Mouse (Mus musculus) ovary, postnatal 14 days (tissue): ENCODE measurements around the gene Gm3327.
"Not testable (repeated sequence)": the region's sequence is repeated elsewhere in the genome, so short reads cannot be mapped to it uniquely, and the experiment has no call there.

Experiments used
- DNase-seq: peaks from one replicate; pipeline ENCODE4 v3.0.0; 2022; ENCODE audit warnings: low spot score

The Gm3327 gene

DNA sequence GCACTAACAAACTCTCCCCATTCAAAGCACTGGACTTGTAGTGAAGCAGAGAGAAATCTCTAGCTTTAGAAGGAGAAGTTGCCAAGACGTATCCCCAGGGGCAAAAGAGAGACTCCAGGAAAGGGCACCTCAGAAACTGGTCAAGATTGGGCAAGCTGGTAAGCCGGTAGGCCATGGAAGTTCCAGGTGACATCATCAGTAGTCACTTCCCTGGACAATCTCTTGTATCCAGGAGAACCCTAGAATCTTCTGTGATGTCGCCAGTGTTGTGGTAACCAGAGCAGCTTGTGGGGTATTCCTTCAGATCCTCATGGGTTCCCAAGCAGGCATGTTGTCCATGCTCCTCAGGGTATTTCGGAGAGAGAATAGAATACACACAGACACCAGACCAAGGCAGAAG, at the start of gene Gm3327:
Gene Gm3327, plus strand, starts transcription at position 301 of the 400 bp plus-strand sequence.
- DNase-seq, result not testable (repeated sequence)

DNA sequence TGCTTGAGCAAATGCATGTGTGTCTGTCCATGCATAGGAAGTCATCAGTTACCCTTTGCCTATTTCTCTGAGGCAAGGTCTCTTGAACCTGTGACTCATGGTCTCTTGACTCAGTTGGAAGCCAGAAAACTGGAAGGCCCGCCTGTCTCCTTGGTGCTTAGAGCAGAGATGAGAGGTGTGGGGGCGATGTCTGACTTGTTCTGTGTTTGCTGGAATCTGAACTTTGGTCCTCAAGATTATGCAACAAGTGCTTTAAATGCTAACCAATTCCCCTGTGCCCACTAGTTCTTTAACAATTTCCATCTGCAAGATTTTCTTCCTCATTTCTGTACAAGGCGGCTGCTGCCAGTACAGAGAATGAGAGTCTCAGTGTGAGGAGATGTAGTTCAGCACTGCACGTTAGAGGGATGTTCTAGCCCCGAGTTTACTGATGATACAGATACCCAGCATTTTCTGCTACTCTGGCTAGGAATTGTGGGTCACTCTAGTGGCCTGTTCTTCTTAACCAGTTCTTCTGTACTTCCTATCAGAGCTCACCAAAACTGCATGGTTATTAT, 45.8 kb upstream of the Gm3327 start:
- not testable (repeated sequence) for DNase-seq

DNA sequence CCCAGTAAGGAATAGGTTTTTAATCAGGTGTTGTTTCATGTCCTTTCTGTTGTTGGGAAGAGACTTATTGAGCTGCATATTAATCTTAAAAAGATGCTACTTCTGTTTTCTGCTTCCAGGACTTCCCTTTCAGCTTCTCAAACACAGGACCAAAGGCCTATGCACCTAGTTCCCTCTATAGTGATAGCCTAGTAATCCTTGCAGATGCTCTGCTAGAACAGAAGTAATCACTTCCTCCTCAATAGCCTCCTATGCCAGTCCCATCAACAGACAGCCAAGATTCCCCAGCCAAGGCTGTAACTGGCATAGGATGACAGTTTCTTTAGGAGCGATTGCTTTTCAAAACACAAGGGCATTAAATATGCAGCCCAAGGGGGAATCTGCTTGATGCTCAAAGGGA, 37.1 kb upstream of the Gm3327 start:
- not testable (repeated sequence) for DNase-seq

DNA sequence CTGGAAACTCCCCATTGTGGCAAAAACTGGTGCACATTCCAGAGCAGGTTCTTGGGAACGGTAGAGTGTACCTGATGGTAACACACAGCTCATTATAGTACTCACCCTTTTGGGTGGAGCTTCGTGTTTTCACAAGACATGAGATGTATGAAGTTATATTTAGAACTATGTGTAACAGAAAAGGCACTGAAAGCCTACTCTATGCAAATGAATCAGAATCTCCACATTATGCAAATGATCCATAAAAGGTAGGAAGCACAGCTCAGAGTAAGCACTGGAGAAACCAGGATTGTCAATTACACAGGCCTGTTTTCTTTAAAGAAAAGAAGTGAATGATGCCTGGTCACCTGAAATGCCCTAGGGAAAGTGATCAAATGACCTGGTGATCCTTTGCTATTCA, 36.1 kb upstream of the Gm3327 start:
- not testable (repeated sequence) for DNase-seq

DNA sequence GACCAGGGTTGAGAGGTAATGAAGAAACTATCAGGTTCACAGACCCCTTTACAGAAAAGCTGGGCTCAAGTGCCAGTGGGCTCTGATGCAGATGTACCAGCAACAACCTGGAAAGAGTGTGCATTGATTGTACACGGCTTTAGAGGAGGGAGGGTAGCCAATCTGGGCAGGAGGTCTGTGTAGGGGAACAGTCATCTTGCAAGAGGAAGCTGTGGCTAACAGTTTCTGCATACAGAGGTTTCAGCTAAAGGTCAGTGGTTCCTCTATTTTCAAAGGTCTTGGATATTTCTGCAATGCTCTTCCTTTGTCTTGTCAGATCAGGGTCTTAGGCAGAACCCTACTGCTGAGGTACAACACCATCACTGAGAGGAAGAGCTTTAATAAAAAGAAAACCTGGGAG, 32.1 kb upstream of the Gm3327 start:
- DNase-seq, result not testable (repeated sequence)

DNA sequence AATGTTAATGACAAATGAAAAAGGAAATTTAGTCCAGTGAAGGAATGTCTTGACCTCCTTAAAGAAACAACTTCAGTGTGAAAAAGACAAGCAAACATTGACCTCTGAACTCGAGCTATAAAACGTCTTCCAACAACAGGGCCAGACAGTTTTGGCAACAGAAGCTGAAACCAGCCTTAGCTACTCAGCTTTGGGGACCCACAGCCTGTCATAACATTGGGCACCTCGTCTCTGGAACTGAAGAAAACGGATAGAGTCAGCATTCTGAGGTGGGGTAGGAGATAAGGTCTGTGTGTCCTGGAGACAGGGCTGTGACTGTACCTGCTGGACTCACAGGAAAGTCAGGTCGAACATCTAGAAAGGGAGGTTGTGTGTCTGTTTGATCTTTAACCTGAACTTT, 29.2 kb upstream of the Gm3327 start:
- not testable (repeated sequence) for DNase-seq

DNA sequence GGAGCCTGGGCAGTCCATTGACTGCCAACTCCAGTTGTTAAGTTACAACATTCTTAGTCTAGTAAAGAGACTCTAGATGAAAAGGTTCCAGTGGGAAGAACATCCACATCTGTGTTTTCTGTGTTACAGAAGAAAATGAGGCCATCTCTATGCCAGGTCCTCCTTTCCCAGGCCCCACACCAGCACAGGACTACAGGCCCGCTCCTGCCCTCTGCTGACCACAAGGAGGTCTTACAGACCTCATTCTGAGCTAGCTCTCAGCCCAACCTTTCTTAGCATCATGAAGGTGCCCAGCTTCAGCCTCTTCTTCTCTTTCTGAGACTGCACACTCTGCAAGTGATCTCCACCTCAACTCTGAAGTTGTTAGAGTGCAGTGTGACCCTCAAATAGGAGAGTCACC, 23.6 kb upstream of the Gm3327 start:
- DNase-seq, result not testable (repeated sequence)

DNA sequence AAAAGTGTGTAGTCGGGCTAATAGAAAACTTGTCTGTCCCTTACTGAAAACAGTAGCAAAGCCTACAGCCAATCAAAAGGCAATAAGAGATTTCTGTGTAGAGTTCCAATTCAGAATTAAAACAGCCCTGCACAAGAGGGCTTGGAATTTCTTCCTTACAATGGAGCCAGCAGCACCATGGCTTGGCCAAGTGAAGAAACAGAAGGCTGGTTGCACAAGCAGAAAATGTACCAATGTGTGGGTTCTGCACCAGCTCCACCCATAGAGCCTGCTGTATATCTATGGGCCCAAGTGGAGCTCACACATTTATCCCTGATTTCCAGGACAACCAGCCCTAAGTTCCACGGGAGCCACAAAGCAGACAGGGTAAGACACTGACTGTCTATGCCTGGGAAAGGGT, 21.3 kb upstream of the Gm3327 start, which contains the start of gene Ear2:
Gene Ear2, plus strand, starts transcription at position 301 of the 400 bp plus-strand sequence.
- not testable (repeated sequence) for DNase-seq

DNA sequence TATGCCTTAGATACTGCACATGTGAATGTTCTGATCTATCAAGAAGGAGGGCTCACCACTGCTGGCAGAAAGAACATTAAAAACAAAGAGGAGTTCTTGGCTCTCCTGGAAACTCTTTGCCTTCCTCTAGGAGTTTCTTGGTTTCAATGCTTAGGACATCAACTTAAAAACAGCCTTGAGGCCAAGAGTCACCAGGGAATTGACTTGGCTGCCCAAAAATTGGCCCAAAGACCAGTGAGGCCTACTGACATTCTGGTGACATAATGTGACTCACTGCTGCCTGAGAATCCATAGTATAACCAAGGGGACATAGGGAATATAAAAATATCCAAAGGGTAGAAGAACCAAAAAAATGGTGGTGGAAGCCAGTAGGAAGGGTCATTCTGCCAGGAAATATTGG, 12.7 kb upstream of the Gm3327 start:
- DNase-seq, result no peak
